Mouse (Mus musculus) hindbrain, embryonic 16.5 days (tissue): ENCODE data around the gene Ube3b. TPM values are rescaled to one million over a fixed set of nuclear protein-coding genes. Genes with fewer than 3 reads are reported as not detected.

Source experiments
- ATAC-seq: fragments of 200-750 bp; cut with Nextera tagmentation; 2 replicates; pipeline ENCODE4 v1.8.0; 2017; ENCODE audit warnings: moderate TSS enrichment, moderate library complexity
- H3K27ac ChIP-seq: fragments of 300-500 bp; sonication (generic); 2 replicates; pipeline ENCODE4 v1.5.1; 2014; ENCODE audit warnings: low read depth, mild to moderate bottlenecking, control low read depth, low read length, moderate library complexity
- H3K27me3 ChIP-seq: fragments of 300-500 bp; sonication (generic); replicated peaks from 2 replicates; pipeline ENCODE4 v1.6.1; 2014; ENCODE audit warnings: low read length; ENCODE audit not compliant: control insufficient read depth, insufficient read depth
- H3K36me3 ChIP-seq: fragments of 300-500 bp; sonication (generic); 2 replicates; pipeline ENCODE4 v1.6.1; 2014; ENCODE audit warnings: mild to moderate bottlenecking, low read length, moderate library complexity, mixed read lengths; ENCODE audit not compliant: control insufficient read depth, insufficient read depth
- H3K4me1 ChIP-seq: fragments of 300-500 bp; sonication (generic); 2 replicates; pipeline ENCODE4 v1.6.1; 2014; ENCODE audit warnings: low read depth, low read length; ENCODE audit not compliant: control insufficient read depth, insufficient read depth
- H3K4me2 ChIP-seq: fragments of 300-500 bp; sonication (generic); 2 replicates; pipeline ENCODE4 v1.6.1; 2014; ENCODE audit warnings: mild to moderate bottlenecking, low read length, control low read depth, moderate library complexity
- H3K4me3 ChIP-seq: fragments of 300-500 bp; sonication (generic); 2 replicates; pipeline ENCODE4 v1.5.1; 2014; ENCODE audit warnings: mild to moderate bottlenecking, low read length, control low read depth, moderate library complexity
- H3K9ac ChIP-seq: fragments of 300-500 bp; sonication (generic); 2 replicates; pipeline ENCODE4 v1.6.1; 2014; ENCODE audit warnings: low read depth, mild to moderate bottlenecking, control low read depth, low read length, moderate library complexity
- H3K9me3 ChIP-seq: fragments of 300-500 bp; sonication (generic); 2 replicates; pipeline ENCODE4 v1.6.1; 2014; ENCODE audit warnings: mild to moderate bottlenecking, low read length, moderate library complexity; ENCODE audit not compliant: control insufficient read depth
- WGBS: fragments of 180-500 bp; shearing (Covaris S2); extraction: QIAGEN DNeasy Blood & Tissue Kit; methylation state at CpG from one replicate; pipeline ENCODE4 v1.1.7; 2014; 5-methylcytosine and 5-hydroxymethylcytosine counted together
- polyA plus RNA-seq: library from polyadenylated mRNA; unstranded; fragments of >200 nt; fragmentation: Nextera tagmentation; extraction: Ambion mirVana; gene quantifications from 2 replicates; pipeline ENCODE4 v1.2.1, GENCODE M21; 2015

The Ube3b gene
- polyA plus RNA-seq, 1 experiment from 2014 or later, result 36.7 TPM

GRCm38 (mm10) chr5:114371731-114372473 is 8.5 kb upstream of the Ube3b start:
- no peak for ATAC-seq
- H3K27me3 ChIP-seq, result no peaks in the 10 kb centered on the region
- no peak overlapping the region for H3K4me2 ChIP-seq
- WGBS, result 81% methylated on average over 25 of the region's 25 CpGs
- H3K36me3 ChIP-seq, result peaks cover 46% of the 10 kb centered on the region
- peaks cover 9% of the 10 kb centered on the region; the same call in 1 of the 2 replicates for H3K4me1 ChIP-seq
- no peaks in the 10 kb centered on the region for H3K9me3 ChIP-seq
- no peak overlapping the region for H3K9ac ChIP-seq
- peak overlapping the region; percentile 25; the same call in 1 of the 2 replicates for H3K27ac ChIP-seq
- no peak overlapping the region for H3K4me3 ChIP-seq

GRCm38 (mm10) chr5:114372565-114372964 is 7.8 kb upstream of the Ube3b start:
- H3K4me2 ChIP-seq, result no peak overlapping the region
- H3K4me1 ChIP-seq, result peaks cover 13% of the 10 kb centered on the region
- WGBS, result 40% methylated on average over 11 of the region's 11 CpGs
- H3K4me3 ChIP-seq, result no peak overlapping the region
- H3K27ac ChIP-seq, result no peak overlapping the region
- no peak for ATAC-seq
- H3K9ac ChIP-seq, result no peak overlapping the region
- peaks cover 40% of the 10 kb centered on the region for H3K36me3 ChIP-seq
- no peaks in the 10 kb centered on the region for H3K27me3 ChIP-seq
- H3K9me3 ChIP-seq, result no peaks in the 10 kb centered on the region

GRCm38 (mm10) chr5:114373174-114373573 is 7.2 kb upstream of the Ube3b start:
- H3K27ac ChIP-seq, result 0 out of 2 replicates have a peak overlapping the region, but pooled peaks have one; percentile 29
- peaks cover 19% of the 10 kb centered on the region for H3K4me1 ChIP-seq
- no peak overlapping the region for H3K4me3 ChIP-seq
- H3K36me3 ChIP-seq, result peaks cover 34% of the 10 kb centered on the region
- no peak overlapping the region for H3K9ac ChIP-seq
- H3K9me3 ChIP-seq, result no peaks in the 10 kb centered on the region
- H3K4me2 ChIP-seq, result no peak overlapping the region
- no peaks in the 10 kb centered on the region for H3K27me3 ChIP-seq
- no peak for ATAC-seq
- 68% methylated on average over 11 of the region's 11 CpGs for WGBS

GRCm38 (mm10) chr5:114373581-114373980 is 6.8 kb upstream of the Ube3b start:
- no peaks in the 10 kb centered on the region for H3K9me3 ChIP-seq
- H3K4me2 ChIP-seq, result no peak overlapping the region
- H3K4me3 ChIP-seq, result no peak overlapping the region
- no peak for ATAC-seq
- peaks cover 31% of the 10 kb centered on the region for H3K36me3 ChIP-seq
- 0 out of 2 replicates have a peak overlapping the region, but pooled peaks have one; percentile 29 for H3K27ac ChIP-seq
- no peaks in the 10 kb centered on the region for H3K27me3 ChIP-seq
- no peak overlapping the region for H3K9ac ChIP-seq
- WGBS, result 88% methylated on average over 9 of the region's 9 CpGs
- peaks cover 23% of the 10 kb centered on the region for H3K4me1 ChIP-seq

GRCm38 (mm10) chr5:114374409-114375213 is 5.8 kb upstream of the Ube3b start:
- Histone ChIP-seq H3K9ac (no peak overlapping the region), H3K27ac (no peak overlapping the region), H3K4me3 (no peak overlapping the region), H3K36me3 (peaks cover 29% of the 10 kb centered on the region), H3K4me1 (peaks cover 32% of the 10 kb centered on the region), H3K9me3 (no peaks in the 10 kb centered on the region), H3K4me2 (no peak overlapping the region), H3K27me3 (no peaks in the 10 kb centered on the region)
- no peak for ATAC-seq
- 91% methylated on average over 23 of the region's 23 CpGs for WGBS

GRCm38 (mm10) chr5:114378177-114378920 is 2.1 kb upstream of the Ube3b start:
- H3K4me1 ChIP-seq, result peaks cover 34% of the 10 kb centered on the region
- H3K4me3 ChIP-seq, result peak overlapping the region; percentile 84
- H3K4me2 ChIP-seq, result peak overlapping the region; percentile 86
- H3K36me3 ChIP-seq, result peaks cover 10% of the 10 kb centered on the region
- no peaks in the 10 kb centered on the region for H3K27me3 ChIP-seq
- H3K27ac ChIP-seq, result peak overlapping the region; percentile 6; the same call in 1 of the 2 replicates
- ATAC-seq, result no peak
- 69% methylated on average over 10 of the region's 10 CpGs for WGBS
- no peaks in the 10 kb centered on the region for H3K9me3 ChIP-seq
- H3K9ac ChIP-seq, result 0 out of 2 replicates have a peak overlapping the region, but pooled peaks have one; percentile 92

GRCm38 (mm10) chr5:114378936-114379335 is 1.5 kb upstream of the Ube3b start:
- Histone ChIP-seq H3K36me3 (peaks cover 4% of the 10 kb centered on the region), H3K27ac (peak overlapping the region; percentile 6; the same call in 1 of the 2 replicates), H3K27me3 (no peaks in the 10 kb centered on the region), H3K9me3 (no peaks in the 10 kb centered on the region), H3K4me3 (peak overlapping the region; percentile 84), H3K9ac (peak overlapping the region; percentile 92), H3K4me2 (peak overlapping the region; percentile 86), H3K4me1 (peaks cover 34% of the 10 kb centered on the region)
- ATAC-seq, result no peak
- 62% methylated on average over 6 of the region's 6 CpGs for WGBS

- peak; percentile 31 for ATAC-seq
- H3K9ac ChIP-seq, result peak overlapping the region; percentile 92
- peak overlapping the region; percentile 92 for H3K27ac ChIP-seq
- peak overlapping the region; percentile 86 for H3K4me2 ChIP-seq
- no peaks in the 10 kb centered on the region for H3K36me3 ChIP-seq
- WGBS, result 2% methylated on average over 20 of the region's 20 CpGs
- H3K4me1 ChIP-seq, result peaks cover 34% of the 10 kb centered on the region
- H3K4me3 ChIP-seq, result peak overlapping the region; percentile 84
- no peaks in the 10 kb centered on the region for H3K9me3 ChIP-seq
- no peaks in the 10 kb centered on the region for H3K27me3 ChIP-seq
Measured at GRCm38 (mm10) chr5:114379763-114380162, 644 bp upstream of the Ube3b start.
